Mouse (Mus musculus): ENCODE measurements around the gene Mrps35.

DNA sequence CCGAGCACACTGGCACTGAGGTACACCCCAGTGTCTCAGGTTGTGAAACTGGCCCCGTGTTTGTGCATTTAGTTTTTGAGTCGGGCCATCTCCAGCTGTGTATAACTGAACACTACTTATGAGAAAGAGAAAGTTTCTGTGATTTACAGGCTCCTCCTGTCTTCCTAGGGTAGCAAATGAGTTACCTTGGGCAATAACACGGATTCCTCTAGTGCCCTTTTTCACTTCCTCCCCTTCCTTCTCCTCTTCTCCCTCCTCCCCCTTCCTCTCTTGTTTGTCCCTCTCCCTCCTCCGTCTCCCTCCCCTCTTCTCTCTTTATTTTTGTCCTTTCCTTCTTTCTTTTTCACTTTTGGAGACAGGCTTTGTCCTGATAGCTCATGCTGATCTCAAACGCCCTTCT is 31.0 kb upstream of the Mrps35 start:
- TF ChIP-seq CTCF (IDR thresholded peaks at IDR 0.05; ENCODE audit: borderline replicate concordance, insufficient read depth, low read length): no peak
- no peak for TF ChIP-seq POLR2A (IDR thresholded peaks at IDR 0.05; ENCODE audit: low read depth, low read length)

Measured in embryonic fibroblast, embryonic 13.5 days (primary cell).